Mouse (Mus musculus): ENCODE measurements at regions not wholly inside any gene's neighbourhood (a gene's known extent, or its start where the extent isn't known, plus 50 kb on each side); places are given as distances from the start of the nearest gene placed in this dataset.

DNA sequence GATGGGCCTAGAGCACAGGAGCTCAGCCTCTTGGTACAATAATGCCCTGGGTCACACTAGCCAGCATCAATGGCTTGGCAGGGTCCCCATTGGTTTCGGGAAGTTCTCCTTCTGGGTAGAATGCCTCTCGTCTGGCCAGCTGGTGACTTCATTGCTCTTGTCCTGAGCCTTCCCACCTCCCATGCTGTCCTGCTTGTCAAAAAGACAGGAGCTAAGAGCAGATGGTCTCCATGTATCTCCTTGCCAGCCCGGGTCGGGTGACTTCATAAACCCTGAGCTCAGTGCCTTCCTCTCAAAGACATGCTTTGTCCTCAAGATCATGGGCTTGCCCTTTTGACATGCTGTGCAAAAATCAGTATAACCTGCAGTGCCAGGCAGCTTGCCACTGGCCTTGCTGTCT is 179.2 kb upstream of the Sh3bp4 start:
- no peak for DNase-seq (ENCODE audit: low read depth)

DNA sequence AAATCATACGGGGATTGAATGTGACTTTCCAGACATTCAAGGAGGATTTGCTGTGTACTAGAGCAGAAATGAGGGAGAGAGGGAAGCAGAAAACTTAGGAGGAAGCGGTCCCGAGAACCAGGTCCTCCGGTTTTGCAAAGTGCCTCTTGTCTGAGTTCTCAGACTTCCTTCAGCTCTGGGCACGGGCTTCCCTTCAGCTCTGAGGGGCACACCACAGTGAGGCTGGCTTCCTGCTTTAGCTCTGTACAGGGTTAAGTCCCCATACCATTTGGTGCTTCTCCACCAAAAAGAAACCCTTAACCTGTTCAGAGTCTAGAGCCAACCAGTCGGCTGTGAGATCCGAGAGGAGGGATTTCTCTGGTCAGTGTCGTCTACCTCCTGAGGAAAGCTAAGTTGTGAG is 167.8 kb upstream of the Sh3bp4 start:
- no peak for DNase-seq (ENCODE audit: low read depth)

DNA sequence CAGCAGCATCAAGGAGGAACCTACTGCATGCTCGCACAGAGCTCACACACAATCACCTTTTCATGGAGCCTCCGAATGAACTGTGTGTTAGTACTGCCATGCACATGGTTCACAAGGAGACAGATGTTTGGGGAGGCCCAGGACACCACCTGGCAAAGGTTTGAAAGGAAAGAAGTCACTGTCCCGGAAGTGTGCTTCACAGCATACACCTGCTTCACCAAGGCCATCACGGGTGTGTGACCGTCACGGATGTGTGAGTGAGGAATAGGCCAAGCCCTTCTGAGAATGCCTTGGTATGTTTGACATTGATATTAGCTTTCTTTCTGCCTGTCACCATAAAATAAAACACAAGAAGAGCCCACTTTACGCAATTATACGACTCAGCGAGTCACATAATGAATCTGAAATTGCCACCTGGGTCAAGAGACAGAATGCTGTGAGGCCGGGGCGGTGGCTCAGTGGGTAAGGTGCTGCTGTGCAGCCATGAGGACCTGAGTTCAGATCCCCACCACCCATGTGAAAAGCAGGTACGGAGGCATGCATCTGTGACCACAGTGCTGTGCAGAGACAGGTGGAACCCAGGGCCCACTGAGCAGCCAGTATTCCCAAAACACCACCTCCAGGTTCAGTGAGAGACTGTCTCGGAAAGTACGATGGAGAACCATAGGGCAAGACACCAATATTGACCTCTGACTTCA is 162.3 kb upstream of the Sh3bp4 start:
- no peak for DNase-seq (ENCODE audit: low read depth)

DNA sequence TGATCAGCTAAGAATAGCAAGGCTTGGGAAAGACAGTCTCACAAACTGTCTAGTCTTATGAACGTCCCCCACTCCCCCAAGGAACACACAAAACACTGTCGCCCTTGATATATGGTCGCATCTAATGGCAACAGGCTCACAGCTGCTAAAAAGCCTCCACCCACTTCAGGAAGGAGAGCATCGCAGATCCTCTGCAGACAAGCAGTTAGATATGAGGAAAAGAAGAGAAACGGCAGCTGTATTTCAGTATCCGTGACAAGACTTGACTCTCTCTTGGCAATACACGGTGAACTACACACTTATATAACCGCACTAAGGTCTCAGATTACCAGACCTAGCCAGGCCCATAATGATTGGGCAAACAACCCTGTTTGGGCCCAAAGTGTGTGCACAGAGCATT is 161.5 kb upstream of the Sh3bp4 start:
- no peak for DNase-seq (ENCODE audit: low read depth)

DNA sequence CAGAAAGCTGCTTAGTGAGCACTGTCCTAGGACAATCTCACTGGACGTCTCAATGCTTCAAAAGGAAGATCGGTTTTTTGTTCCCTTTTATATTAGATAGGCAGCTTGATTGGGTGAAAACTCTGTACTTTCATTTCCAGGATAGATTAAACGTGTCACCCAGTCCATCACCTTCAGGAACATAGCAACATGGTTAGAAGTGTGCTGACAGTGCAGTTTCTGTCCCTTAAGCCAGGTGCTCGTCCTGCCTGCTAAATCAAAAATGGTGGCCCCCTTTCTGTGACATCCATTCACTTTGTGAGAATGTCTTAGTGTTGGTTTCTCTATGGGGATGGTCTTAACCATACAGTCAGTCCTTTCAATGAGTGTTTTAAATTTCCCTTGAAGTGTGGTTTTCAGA is 160.9 kb upstream of the Sh3bp4 start:
- no peak for DNase-seq (ENCODE audit: low read depth)

DNA sequence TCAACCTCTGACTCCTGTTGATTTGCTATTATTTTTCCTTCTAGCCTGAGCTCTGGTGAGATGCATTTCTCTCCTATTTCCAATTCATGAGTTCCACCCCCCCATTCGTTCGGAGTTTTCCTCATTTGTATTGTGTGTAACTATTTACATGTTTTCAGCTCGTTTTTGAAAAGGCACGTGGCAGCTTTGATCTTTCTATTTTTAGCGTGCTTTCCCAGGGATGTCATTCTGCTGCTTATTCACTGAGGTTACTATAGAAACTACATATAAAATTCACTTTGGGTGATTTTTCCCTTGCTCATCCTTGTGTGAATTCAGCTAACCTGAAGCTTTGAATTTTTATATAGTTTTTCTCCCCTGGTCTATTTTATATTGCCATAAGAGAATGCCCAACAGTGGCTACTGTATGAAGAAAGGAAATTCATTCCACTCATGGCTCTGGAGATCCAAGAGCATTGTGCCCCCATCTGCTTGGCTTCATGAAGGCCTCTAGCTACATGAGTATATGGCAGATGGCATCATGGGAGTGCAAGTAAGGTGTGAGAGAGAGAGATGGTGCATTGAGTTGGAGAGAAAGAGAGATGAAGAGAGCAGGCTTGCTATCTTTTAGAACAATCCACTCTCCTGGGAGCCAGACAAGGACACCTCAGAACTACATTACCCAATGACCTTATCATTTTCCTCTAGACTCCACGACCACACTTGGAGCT is 160.2 kb upstream of the Sh3bp4 start:
- DNase-seq (ENCODE audit: low read depth), result no peak

DNA sequence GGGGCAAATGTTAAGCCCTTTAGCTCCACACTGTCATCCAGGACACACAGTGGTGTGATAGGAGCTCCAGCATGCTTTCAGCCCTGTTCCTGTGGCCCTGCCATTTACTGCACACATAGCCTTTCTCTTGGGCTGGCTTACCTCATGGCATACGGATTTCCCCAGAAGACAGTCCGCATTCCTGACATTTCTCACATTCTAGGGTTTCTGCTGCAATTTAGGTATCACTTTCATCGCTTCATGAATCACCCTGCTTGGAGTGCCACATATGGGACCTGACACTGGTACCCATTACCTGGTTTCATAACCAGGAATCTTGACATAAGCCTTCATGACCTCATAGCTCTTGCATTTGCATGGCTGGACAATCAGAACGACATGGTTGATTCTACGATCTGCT is 158.5 kb upstream of the Sh3bp4 start:
- DNase-seq (ENCODE audit: low read depth), result peak; percentile 5

DNA sequence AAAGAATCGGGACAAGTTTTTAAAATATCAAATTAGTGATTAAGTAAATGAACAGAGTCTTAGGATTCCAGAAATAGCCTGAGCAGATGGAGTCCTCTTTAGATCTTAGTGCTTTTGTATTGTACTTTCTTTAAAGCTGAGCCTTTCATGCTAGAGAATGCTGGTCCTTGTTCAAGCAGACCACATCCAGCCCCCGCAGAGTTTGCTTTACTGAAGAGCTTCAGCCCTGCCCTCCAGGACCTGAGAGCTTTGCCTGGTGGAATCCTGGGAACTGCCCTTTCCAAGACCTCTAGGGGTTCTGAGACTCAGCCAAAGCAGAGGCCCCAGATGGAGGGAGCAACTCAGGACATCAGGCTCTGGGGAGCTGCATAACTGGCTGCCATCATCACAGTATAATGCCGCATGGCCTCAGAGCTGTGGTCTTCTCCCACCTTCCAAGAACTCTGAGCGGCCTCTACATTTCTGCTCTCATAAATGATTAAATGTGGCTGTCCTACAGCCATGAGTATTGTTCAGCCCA is 153.6 kb upstream of the Sh3bp4 start:
- no peak for DNase-seq (ENCODE audit: low read depth)

DNA sequence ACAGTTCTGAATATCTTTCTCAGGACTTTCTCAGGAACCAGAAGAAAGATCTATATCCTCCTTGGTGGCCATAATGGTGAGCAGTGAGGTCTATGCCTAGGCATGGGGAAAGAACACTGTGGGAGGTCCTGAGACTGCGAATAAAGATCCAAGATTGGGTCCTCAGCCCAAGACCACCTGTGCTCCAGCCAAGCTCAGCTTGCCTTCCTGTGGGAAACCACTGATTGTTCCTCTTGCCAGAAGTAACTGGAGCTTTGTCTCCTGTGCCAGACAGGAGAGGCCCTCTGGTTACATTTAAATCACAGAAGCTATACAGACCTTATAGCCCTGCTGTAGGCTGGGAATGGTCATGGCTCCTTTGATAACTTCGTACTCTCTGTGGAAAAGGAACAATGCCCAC is 148.8 kb upstream of the Sh3bp4 start:
- no peak for DNase-seq (ENCODE audit: low read depth)

DNA sequence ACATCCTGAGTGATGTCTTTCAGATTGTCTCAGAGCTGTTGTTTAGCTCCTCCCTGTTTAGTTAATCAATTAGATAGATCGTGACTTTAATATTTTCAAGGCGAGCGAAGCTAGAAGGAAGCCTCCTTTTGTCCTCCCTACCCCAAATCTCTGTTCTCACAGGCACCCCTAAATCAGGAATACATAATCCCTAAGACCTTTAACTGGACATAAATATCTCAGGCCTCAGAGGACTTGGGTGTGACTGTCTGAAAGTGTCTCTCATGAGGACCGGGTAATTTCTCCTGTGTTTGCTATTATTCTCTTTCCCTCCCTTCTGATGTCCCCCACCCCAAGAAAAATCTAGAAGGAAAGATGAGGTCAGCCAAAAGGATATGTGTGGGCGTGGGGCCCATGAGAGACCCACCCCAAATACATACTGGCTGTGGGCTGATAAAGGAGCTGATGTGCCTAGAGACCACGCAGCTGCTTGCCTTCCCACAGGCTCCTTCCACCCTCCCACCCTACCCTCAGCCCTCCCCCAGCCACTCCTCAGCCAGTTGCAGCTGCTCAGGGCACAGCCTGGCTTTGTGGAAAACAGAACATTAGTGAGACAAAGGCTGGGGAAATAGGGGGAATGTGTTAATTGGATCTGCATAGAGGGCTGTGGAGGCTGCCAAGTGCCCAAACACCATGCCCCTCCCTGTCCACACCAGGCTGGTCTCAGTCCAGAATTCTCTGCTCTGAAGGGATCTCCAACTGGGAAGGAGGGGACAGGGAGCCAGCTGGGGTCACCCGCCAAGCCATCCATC is 146.2 kb upstream of the Sh3bp4 start:
- DNase-seq (ENCODE audit: low read depth), result no peak

DNA sequence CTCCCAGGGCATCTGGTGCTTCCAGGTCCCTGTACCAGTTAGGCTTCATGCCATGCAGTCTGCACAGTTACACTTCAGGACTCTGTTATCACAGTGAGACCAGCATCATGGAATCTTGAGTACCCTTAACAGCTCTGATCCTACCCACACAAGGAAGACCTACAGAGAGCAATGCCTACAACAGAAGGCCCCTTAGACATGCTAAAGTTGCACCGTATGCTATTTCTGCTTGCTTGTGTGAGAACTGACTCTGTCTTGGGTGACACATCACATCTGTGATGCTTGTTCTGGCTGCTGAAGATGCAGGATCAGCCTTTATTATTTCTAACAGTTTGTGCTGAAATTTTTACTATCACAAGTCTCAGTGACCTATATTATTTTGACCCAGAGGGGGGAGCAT is 135.0 kb upstream of the Sh3bp4 start:
- no peak for DNase-seq (ENCODE audit: low read depth)

DNA sequence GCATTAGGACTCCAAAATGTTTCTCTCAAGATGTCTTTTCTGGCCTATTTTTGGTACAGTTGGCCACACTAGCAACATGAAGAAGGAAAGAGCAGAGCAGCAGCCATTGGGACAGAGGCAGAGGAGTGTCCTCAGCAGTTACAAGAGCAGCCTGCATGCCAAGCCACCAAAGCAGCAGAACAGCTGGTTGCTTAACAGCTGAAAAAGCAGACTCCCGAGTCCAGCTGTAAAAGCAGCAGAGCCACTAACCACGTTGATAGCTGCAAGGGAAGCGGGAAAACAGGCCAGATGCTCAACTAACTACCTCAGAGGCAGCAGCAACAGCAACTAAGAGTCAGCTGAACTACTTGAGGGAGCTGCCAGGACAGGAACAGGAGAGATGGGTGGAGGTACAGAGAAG is 134.4 kb upstream of the Sh3bp4 start:
- no peak for DNase-seq (ENCODE audit: low read depth)

DNA sequence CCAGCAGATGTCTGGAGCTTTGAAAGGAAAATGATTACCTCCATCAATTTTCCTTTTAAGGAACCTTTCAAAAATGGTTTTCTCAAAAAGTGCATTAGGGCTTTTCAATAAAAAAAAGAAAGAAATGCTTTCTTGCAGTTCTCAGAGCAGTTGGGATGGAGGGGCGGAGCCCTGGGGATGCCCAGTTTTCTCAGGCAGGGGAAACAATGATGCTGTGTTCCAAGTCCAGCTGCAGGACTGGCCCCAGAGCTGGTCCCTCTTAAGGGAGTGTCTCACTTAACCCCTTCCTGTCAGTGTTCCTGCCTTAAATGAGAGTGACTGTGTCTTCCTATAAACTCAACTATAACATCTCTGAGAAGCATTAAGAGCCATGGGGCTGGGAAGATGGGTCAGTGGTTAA is 132.9 kb upstream of the Sh3bp4 start:
- no peak for DNase-seq (ENCODE audit: low read depth)

DNA sequence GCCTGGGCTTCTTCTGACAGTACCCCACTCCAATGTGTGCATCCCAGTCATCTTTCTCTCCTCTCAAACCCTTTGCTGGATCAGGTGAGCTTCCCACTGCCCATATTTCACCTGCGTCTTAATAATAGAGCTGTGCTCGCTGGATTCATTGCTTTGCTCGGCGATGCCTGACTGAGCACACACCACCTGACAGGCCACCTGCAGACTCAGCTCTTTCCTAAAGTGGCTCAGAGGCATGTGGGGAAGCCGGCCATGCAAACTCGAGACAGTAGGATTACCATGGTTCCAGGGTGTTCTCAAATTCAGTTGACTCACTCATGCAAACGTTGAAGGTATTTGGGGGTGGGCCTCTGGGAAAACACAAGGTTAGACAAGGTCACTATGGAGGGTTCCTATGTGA is 131.8 kb upstream of the Sh3bp4 start:
- DNase-seq (ENCODE audit: low read depth), result no peak

DNA sequence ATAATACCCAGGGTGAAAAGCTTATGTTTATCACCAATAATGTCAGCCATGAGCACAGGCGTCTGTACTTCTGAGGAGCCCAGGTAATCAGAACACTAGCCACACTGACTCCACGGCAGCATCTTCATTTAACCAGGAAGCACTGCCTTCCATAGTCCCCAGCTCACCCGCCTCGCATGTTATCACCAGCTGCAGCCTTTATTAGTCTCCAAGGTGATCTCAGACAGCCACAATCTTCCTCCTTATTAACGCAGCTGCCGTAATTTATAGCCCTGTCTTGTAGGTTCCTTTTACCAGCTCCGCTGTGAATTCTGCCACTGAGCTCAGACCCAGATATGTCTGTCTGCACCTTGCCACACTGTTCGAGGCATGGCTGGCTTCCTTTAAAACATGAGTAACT is 127.2 kb upstream of the Sh3bp4 start:
- no peak for DNase-seq (ENCODE audit: low read depth)

DNA sequence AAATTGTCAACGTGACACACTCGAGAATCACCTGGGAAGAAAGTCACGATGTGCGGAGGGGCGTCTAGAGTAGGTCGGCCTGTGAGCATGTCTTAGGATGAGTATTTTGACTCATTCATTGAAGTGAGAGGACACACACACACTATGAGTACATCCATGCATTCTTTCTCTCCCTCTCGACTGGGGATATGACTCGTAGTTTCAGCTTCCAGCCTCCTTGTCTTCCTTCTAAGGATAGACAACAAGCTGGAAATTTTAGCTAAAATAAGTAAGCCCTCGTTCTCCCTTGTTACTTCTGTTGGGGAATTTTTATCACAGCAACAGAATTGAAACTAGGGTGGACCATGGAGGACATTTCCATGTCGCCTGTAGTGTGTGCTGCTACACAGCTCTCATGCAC is 124.3 kb upstream of the Sh3bp4 start:
- peak; percentile 25 for DNase-seq (ENCODE audit: low read depth)

DNA sequence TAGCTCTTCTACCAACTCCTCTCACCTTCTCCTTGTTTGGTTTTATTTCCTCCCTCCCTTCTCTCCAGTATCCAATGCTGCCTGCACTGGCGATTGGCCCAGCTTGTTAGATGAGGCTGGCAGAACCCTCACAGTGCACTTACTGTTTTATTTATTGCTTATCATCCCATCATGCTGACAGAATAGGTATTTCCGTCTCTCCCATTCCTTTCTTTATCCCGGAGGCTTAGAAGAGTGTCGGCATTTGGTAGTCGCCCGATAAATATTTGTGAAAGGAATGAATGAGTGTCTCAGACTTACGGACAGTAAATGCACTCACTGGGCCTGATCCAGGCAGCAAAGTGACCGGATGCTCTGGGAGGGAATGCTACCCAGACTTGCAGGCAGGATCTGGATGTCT is 123.8 kb upstream of the Sh3bp4 start:
- DNase-seq (ENCODE audit: low read depth), result peak; percentile 28

DNA sequence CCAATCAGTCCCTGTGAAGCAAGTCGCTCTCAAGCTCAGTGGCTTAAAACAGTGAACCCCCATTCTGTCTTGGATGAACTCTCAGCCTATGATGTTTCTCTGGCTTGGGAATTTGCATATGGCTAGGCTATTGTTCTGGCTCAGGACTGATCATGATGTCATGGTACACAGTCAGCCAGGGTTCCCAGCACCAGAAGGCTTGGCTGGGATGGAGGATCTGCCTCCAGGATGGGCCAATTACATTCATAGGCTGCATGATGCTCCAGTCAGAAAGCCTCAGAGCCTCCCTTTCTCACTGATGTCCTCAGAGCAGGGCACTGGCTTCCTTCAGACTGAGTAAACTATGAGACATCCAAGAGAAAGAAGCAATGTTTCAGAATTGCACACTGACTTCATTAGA is 120.3 kb upstream of the Sh3bp4 start:
- DNase-seq (ENCODE audit: low read depth), result no peak

DNA sequence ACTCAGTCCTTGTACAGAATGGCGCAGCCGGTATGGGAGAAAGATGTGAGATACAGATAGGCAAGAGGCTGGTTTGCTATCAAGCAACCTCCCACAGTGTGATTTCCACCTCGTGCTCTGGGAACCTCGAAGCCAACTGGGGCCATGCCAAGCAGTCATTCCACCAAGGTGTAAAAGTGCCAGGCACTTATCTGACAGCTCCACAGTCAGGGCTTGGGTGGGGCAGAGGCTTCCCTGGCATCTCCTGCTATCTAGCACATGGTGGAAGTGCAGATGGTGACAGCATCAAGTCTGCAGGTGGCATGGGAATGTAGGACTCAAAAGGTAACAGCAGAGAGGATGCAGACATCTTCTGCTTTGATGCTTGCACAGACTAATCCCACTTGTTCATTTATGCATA is 116.7 kb upstream of the Sh3bp4 start:
- no peak for DNase-seq (ENCODE audit: low read depth)

DNA sequence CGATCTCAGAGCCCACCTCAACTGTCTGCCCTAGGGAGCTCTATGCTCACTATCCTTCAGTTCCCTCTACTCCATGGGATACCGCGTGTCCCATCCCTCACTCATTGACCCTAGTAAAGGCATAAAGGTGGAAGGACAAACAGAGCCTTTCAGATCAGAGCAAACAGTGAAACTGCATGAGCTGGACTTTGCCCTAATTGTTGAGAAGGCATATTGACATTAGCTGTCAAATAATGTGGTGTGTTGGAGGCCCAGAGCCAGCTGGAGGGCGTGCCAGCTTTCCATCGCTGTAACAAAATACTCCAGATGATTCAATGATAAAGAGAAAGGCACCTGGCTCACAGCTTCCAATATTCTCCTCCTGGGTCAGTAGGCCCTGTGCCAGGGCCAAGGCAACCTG is 115.4 kb upstream of the Sh3bp4 start:
- no peak for DNase-seq (ENCODE audit: low read depth)

DNA sequence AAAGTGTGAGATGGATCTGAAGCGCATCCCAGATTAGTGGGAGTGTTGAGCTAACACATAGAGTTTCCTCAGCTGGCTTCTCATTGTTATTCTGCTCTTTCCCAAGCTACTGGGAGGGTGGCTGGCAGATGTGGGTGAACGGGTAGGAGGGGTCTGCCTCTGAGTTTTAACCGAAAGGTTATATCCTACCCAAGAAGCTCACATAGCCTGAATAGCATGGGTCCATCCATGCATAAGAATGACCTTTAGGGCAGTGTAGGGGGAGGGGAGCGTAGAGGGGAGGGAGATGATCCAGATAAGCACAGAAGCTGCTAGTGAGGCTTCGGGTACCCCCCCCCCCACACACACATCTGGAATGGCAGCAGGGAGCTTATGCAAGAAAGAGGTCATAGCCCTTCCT is 113.2 kb upstream of the Sh3bp4 start:
- DNase-seq (ENCODE audit: low read depth), result no peak

DNA sequence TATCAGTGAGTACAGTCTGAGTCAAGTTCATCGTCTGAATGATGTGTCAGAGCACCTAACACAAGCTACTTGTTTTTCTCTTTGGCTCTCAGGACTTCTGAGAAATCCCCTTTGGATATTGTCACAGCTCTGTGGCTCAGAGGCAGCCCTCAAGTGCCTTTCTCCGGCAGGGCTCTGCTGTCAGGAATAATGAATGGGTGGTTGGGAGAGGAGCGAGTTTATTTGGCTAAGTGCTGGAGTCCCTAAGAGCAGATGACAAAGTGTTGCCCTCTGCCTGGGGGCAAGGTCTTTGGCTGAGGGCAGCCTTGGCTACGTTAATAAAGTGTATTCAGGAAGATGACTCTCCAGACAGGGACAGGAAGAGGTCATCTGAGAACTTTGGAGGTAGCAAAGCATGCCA is 110.5 kb upstream of the Sh3bp4 start:
- no peak for DNase-seq (ENCODE audit: low read depth)

DNA sequence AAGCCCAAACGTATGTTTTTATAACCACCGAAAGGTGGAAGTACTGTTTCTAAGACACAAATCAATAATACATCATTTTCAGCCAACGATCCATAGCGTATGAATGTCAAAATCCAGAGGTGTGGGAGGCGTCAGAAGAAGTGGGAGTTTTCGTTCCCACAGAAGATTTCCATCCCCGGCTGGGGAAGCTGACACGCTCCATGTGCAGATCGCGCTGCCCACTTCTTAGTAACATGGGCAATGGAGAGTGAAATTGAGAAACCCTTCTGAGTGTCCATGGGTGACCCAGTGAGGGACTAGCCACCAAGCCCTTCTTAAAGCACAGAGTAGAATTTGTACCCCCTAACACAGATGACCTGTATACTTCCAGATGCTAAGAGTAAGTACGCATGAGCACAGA is 110.1 kb upstream of the Sh3bp4 start:
- DNase-seq (ENCODE audit: low read depth), result no peak
